Mouse (Mus musculus): Measurements from ENCODE around the gene Prtg.

- TF ChIP-seq NELFE (IDR thresholded peaks at IDR 0.05; ENCODE audit: low read depth, low read length) (no peak), CTCF (IDR thresholded peaks at IDR 0.05 in 2 of 3, conservative IDR thresholded peaks at IDR 0.05 in 1 of 3; ENCODE audit: control insufficient read depth in 1 of 3, insufficient read depth in 1 of 3, low read depth in 2 of 3, low read length in 3 of 3, poor library complexity in 1 of 3, severe bottlenecking in 1 of 3) (no peak), POLR2A (IDR thresholded peaks at IDR 0.05; ENCODE audit: control insufficient read depth in 1 of 2, insufficient read depth in 1 of 2, low read depth in 1 of 2, low read length in 2 of 2, poor library complexity in 1 of 2) (no peak), EP300 (IDR thresholded peaks at IDR 0.05; ENCODE audit: low read depth in 1 of 2, low read length in 2 of 2) (no peak), GATA1 (IDR thresholded peaks at IDR 0.05; ENCODE audit: low read depth, low read length) (no peak), TAL1 (IDR thresholded peaks at IDR 0.05; ENCODE audit: low read length) (no peak), E2F4 (IDR thresholded peaks at IDR 0.05; ENCODE audit: borderline replicate concordance, low read depth, low read length) (no peak), SMC3 (IDR thresholded peaks at IDR 0.05; ENCODE audit: low read depth, low read length) (no peak), MAFK (IDR thresholded peaks at IDR 0.05; ENCODE audit: borderline replicate concordance, low read depth, low read length) (no peak)
Measured at GRCm38 (mm10) chr9:72879601-72880000, 72.9 kb downstream of the Prtg start.

All from MEL (cell line).